Mouse (Mus musculus): Measurements from ENCODE around the gene Pak6.

Pak6 gene

DNA sequence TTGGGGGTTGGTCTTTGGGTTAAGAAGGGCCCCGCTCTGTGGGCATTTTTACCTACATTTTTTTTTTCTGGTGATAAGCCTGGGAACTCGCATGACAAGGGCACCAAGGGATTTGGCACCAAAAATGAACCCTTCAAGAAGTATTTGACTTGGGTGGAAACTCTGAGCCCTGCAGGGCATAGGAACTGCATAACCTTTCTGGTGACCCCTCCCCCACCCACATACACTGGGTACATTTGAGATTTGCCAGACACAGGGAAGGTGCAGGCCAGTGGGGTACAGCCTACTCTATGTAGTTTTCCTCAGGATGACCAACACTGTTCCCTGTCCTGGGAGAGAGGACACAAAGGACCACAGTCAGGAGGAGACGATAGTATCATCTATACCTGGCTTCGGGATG is 2.5 kb downstream of the Pak6 start:
- no peak for DNase-seq

DNA sequence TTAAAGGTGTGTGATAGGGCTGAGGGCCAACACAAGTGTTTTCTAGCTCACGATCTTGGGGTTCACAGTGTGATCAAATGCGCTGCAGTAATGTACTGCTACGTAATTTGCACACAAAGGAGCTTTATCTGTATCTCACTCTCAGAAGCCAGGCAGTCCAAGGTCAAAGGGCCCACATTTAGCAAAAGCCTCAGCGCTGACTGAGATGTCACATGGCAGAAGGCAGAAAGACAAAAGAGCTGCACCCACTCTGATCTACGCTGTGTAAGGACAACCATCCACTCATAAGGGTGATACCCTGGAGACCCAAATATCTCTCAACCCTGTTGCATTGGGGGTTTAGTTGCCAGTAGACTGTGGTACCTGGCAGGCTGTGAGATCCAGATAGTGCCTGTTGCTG is 4.1 kb downstream of the Pak6 start:
- DNase-seq, result no peak

DNA sequence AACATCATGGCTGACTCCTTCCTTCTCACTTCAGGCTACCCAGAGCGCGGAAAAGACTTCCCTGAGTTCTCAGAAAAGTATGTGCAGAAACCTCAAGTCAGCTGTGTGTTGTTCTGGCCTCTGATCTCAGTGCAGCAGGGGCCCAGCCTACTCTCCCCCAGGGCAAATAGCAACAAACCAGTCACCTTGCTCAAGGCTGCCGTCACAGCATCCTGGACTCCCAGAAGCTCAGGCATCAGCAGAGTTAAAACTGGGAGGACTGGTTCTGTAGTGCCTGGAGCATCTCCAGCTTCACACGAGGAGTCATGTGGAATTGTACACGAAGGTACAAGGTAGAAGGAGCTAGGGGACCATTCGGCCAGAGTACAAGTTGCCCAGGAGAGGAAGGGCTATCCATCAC is 6.1 kb downstream of the Pak6 start:
- DNase-seq, result no peak

DNA sequence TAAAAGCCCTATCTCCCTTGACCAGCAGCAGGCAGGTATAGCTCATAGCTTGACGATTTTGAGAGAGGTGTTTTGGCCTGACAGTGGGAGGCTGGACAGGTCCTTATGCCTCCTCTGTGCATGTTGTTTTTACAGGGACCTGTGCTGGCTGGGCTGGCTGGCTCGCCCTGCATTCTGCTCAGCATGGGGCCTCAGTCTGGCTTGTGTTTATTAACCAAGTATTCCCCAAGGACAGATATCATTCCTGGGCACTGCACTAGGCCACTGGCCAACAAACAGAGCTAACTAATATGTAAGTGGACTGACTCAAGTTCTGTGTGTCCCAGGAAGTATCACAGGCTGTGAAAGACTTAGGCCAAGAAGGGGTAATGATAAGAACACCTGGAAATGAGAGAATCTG is 6.7 kb downstream of the Pak6 start:
- no peak for DNase-seq

DNA sequence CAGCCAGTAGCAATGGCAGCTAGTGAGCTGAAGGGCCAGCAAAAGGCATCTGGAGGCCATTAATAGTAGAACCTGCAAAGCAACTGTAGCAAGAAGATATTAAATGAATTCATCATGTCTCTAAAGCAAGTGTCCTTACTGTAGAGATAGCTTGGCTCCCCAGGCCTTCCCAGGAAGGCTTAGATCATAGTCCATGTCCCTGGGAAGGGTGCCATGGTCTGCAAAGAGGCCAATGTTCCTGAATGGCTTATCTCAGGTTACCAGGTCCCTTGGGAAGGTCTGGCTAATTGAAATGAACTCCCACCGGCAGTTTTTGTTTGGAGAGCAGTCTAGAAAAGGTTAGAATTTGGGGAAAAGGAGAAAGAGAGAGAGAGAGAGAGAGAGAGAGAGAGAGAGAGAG is 8.6 kb downstream of the Pak6 start:
- DNase-seq, result no peak

DNA sequence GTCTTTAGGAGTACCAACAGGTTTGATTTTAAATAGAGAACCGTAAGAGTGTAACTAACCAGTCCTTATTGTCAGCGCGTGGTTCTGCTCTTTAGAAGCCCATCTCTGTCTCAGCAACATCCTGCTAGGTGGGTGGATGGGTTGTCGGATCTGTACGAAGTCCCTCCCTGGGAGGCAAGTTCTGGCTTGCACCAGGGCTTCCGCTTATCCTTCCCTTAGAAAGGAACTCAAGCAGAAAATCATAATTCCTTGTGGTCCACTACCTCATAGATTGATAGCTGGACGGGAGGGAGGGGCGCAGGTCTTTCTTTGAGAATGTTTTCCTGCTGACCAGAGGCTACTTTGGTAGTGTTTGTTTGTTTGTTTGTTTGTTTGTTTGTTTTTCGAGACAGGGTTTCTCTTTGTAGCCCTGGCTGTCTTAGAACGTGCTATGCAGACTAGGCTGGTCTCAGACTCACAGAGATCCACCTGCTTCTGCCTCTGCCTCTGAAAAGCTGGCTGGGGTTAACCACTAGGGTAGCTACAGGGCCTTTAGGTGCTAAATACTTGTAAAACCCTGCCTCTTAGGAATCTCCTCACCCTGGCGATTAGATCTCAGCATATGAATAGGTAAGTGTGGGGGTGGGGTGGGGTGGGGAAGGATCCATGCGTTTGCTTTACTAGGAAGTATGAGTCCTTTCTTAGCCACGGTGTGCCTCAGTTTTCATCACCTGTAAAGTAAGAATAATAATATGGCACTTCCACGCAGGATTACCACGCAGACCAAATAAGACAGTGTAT is 10.8 kb downstream of the Pak6 start:
- DNase-seq, result no peak

DNA sequence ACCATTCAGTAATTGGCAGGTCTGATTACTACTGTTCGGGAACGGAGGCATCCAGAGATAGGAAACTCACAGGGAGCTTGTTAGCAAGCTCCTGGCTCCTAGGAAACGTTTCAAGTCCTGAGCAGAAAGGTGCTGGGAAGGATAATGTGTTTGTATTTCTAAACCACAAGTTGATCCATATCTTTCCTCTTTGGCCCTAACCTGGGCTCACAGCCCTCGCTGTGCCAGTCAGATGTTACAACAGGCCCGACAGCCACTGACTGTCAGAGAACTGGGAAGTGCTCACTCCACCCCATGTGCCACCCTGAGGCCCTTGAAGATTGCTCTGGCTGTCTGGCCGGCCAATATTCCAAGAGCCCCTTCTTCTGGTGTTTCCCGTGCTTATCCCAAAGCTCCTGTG is 11.4 kb downstream of the Pak6 start:
- DNase-seq, result no peak

DNA sequence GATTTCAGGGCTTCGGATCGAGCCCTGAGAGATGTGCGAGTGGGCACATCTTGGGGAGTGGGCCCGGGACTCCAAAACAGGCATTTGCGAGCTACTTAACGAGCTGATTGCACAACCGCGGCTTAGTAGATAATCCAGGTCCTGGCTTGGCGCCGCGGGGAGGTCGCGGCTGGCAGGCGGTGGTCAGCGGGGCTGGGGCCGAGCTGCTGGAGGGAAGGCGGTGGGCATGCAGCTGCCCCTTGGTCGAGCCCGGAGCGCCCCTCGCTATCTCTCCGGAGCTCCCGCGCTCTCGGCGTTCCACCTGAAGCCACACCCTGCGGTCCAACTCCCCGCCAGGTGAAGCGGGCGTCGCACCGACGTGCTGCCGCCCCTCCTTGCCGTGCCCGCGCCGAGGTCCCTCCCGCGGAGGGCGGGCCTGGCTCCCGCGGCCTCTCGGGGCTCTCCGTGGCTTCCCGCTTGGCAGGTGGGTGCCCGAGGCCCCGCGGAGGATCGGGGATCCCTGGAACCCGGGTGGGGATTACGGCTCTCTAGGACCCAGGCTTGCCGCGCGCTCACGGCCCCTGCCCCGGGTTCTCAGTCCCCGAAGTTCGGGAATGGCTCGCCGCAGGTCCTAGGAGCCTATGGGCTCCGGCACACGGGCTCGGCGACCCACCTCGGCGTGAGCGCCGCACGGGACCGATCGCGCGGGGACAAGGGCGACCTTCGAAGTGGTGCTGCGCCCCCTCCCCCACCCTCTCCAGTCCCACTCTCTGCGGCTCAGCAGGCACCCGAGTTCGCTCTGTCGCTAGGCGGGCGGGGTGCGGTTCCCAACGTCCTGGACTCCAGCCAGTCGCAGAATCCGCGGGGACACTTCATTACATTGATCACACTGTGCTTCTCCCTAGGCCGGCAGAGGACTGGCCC is 14.0 kb downstream of the Pak6 start:
- DNase-seq, result no peak

DNA sequence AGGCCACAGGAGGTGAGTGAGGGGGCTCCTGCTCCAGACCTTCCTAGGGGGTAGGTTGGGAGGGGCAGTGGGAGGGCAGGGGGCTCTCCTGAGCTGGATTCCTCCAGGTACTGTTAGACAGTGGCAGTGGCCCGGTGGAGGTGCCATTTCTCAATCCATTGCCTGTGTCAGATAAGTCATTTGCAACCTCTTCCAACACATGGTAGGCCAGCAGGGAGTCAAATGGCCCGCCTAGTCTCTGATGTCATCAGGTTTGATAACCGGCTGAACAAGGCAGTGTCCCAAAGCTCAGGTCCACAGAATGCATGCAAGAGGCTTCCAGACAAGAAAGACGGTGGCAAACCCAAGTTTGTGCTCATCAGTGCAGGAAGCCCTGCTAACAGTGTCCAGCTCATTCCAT is 14.7 kb downstream of the Pak6 start:
- DNase-seq, result no peak

DNA sequence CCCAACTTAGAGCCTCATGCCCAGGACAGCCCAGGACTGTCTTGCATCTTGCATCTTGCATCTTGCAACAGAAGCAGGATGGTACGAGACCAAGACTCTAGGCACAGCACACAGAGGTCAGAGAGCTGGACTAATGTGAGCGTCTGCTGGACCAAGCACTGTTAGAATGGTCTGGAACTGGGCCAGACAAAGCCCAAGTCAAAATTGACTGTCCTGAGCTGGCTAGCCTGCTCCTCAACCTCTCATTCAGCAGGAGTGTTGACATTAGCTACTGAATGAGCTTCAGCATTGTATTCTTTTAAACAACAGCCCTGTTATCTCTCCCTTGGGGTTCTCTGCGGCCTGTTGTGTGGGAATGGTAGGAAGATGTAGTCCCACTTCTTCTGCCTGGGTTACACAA is 16.5 kb downstream of the Pak6 start:
- DNase-seq, result no peak

DNA sequence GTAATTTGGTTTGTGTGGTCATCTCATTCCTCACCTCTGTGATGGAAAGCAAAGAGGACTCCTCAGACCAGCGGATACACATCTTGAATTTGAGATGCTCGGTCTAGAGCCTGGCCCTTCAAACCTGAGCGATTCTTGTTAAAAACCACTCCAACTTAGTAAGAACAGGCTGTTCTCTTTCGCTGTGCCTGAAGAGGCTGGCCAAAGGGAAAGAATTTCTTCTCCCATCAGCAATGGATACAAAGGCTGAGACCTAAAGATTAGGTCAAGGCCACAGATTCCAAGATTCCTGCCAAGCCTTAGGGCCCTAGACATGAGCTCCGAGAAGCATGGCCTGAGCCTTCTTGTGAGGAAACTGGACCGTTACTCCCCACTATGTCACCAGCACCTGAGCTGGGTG is 17.8 kb downstream of the Pak6 start:
- DNase-seq, result no peak

DNA sequence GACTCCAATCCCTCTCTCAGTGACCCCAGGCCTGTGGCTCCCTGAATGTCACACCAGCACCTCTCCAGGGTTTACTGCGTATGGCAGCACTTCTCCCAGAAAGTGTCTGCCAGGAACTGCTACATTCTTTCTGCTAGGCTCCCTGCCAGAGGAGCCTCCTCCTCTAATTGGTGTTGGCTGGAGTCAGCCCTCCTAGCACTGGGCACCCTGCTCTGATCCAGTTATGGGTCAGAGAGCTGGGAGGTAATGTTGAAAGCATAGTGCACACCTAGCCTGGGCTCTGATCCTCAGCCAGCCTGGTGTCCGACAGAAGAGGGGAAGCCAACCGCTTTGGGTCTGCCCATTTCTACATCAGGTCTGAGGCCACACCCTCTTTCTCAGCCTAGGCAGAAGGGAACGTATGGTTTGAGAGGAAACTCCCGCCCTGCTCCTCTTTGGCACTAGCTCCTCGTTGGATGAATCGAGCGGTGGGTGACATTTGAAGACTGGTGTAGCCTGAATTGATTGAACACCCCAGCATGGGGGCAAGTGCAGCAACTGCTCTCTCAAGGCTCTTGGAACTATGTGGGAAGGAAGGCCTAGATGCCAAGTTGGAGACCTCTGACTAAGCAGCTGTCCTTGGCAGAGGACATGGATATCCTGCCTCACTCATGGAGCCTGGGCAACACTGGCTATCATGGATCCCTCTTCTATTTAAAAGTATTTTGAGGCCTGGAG is 19.6 kb downstream of the Pak6 start:
- no peak for DNase-seq

DNA sequence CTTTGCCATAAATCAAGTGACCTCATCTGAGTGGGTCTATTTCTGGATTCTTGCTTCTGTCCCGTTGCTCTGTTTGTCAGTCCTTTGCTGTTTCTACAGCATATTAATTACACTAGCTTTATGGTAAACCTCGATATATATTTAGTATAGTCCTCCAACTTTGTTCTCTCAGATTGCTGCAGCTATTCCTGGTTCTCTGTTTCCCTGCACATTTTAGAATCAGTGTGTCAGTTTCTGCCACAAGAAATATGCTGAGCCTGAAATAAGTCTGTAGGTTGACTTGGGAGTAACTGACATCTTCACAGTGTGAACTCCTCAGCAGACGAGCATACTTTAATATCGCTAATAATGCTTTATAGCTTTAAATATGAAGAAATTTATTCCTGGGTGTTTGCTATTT is 22.0 kb downstream of the Pak6 start:
- DNase-seq, result no peak

DNA sequence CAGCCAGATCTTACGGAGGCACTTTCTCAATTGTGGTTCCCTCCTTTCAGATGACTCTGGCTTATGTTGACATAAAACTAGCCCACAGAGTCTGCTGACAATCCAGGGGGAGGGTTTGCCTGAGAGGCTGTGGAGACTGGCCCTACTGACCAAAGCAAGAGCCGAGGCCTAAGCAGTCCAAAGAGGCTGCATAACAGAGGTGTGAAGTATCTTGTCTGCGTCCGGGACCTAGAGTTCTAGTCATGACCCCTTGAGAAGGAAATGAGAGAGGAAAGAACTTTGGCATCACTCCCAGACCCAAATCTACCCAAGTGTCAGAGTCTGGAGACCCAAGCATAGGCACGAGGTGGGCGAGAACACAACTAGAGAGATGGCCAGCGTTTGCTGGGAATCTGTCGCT is 23.6 kb downstream of the Pak6 start:
- DNase-seq, result no peak

DNA sequence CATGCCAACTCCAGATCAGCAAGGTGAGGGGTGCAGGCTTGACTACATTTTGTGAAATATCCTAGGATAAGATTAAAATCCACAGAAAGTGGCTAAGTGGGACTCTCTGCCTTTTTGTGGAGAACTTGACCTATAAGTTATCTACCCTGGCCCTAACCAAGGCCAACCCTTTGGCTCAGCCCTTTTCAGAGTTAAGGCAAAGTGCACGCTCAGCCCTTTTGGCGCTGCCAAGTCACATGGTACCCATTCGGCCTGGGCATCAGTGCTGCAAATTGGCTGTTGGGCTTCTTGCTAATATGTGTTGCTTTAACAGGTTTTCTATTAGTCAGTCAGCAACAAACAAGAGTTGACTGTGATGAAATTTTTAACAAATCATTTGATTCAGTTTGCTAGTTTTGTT is 24.7 kb downstream of the Pak6 start:
- no peak for DNase-seq

DNA sequence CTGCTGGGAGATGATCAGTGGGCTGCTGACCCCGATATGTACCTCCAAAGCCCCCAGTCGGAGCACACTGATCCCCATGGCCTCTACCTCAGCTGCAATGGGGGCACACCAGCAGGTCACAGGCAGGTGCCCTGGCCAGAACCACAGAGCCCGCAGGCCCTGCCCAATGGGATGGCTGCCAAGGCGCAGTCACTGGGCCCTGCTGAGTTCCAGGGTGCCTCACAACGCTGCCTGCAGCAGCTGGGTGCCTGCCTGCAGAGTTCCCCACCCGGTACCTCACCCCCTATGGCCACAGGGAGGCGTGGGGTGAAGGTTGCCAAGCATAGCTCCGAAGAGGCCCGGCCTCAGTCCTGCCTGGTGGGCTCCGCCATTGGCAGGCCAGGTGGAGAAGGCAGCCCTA is 26.8 kb downstream of the Pak6 start:
- no peak for DNase-seq

DNA sequence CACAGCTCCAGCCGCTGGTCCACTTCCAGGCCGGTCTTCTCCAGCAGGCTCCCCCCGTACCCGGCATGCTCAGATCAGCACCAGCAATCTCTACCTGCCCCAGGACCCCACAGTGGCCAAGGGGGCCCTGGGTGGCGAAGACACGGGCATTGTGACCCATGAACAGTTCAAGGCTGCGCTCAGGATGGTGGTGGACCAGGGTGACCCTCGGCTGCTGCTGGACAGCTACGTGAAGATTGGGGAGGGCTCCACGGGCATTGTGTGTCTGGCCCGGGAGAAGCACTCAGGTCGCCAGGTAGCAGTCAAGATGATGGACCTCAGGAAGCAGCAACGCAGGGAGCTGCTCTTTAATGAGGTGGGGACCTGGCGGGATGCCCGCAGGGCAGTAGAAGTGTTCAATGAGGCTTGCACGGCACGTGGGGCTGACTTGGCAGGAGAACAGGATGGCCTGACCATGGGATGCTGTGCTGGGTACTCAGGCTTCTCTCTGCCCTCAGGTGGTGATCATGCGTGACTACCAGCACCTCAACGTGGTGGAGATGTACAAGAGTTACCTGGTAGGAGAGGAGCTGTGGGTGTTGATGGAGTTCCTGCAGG is 30.4 kb downstream of the Pak6 start:
- DNase-seq, result no peak

DNA sequence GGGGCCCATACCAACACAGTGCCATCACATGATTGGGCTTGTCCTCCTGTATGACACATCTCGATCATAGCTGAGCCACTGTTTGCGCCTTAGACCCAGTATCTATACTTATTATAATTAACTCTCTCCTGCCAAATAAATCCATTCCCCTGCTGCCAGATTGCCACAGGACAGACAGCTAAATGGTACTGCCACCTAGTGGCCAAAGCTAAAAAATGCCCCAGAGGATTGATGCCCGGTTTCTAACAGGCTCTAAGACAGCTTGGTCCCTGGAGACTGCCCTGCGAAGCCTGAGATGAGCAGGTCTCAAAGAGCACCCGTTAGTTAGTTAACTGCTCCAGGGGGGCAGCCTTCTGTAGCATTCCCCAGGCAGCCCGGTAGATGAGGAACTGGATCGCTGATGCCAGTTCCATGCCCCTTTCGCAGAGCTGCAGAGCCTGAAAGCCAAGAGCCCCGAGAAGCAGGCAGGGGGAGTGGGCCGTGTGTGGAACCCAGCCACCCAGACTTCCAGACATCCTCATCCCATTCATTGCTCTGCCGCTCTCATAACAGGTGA is 32.7 kb downstream of the Pak6 start:
- DNase-seq, result no peak

DNA sequence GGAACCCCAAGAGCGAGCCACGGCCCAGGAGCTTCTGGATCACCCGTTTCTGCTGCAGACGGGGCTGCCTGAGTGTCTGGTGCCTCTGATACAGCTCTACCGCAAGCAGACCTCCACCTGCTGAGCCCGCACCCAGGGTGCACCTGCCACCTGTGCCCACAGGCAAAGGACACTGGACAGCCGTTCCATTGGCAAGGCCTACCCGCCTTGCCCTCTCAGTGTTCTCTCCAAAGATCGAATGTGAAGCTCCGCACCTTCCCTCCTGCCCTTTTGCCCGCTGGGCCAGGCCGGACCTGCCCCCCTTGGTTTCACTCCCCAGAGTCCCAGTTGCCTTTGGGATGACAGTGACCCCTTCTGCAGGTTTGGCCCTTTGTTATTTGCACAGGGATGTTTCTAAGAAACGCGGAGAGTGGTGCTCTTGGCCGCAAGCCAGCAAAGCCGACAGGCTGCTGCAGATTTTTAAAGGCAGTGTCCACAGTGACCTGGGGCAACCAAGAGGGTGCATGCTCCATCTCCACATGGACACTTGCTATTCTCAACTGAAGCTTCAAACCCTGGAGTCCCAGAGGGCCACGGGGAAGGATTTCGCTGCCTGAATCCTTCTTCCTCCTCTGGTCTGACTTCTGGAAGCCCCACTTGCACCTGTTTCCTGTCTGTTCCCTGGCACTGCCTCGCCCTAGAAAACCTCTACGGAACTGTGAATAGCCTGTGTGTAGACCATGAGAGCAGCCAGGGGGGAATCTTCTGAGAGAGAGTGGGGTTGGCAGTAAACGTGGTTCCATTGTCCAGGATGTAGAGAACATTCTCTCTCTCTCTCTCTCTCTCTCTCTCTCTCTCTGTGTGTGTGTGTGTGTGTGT is 33.6 kb downstream of the Pak6 start:
- DNase-seq, result no peak

DNA sequence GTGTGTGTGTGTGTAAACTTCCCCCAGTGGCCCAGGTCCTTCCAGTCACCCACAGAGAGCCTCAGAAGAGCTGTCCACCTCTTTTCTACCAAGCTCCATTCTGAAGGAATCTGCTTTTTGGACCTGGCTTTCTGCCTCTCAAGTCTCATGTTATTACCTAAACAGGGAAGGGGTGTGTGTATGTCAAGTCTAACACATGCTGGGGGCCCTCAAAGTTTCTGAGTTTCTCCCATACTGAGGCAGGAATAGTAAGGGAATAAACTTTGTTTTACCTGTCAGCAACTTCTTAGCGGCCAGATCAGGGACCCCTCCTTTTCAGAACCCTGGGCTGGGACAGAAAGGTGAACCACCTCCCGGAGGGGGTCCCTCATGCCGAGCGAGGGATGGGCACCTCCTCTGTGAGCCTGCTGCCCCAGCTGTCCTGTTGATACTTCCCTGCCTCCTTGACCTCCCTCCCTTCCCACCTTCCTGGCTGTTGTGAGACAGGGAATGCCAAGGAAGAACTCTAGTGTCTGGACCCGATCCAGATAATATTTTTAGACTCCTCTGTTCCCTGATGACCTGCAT is 34.3 kb downstream of the Pak6 start:
- no peak for DNase-seq

DNA sequence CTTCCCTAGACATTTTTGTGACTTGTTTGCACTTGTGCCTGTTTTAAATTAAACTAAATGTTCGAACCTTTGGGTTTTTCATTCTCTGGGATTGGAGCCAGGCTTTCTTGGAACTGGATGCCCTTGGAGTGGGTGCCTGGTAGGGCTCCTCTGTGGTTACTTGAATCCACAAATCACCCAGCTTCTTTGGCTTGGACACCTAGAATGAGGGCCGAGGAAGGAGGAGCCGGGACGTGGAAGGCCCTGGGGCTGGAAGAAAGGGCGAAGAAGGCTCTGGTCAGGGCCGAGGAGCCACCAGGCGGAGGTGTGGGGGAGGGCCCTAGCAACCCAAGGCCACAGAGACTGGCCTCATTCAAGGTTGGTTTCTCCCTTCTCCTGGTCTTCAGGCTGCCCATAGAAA is 34.9 kb downstream of the Pak6 start:
- DNase-seq, result no peak

Data from right cerebral cortex, adult 18-20 months (tissue).